Mouse (Mus musculus) forebrain, embryonic 13.5 days (tissue): ENCODE results near the gene Cacna1g. TPM values are rescaled to one million over a fixed set of nuclear protein-coding genes. Genes with fewer than 3 reads are reported as not detected.

Experiments
- ATAC-seq: fragments of 200-750 bp; cut with Nextera tagmentation; 2 replicates; pipeline ENCODE4 v1.8.0; 2017
- H3K27ac ChIP-seq: fragments of 300-500 bp; sonication (generic); 2 replicates; pipeline ENCODE4 v1.5.1; 2015; ENCODE audit warnings: inconsistent platforms, mild to moderate bottlenecking, moderate library complexity
- H3K27me3 ChIP-seq: fragments of 300-500 bp; sonication (generic); 2 replicates; pipeline ENCODE4 v1.6.1; 2015; ENCODE audit warnings: mild to moderate bottlenecking, inconsistent platforms
- H3K36me3 ChIP-seq: fragments of 300-500 bp; sonication (generic); 2 replicates; pipeline ENCODE4 v1.6.1; 2015; ENCODE audit warnings: mild to moderate bottlenecking, inconsistent platforms; ENCODE audit not compliant: poor library complexity, severe bottlenecking
- H3K4me1 ChIP-seq: fragments of 300-500 bp; sonication (generic); 2 replicates; pipeline ENCODE4 v1.6.1; 2015; ENCODE audit warnings: inconsistent platforms
- H3K4me2 ChIP-seq: fragments of 300-500 bp; sonication (generic); 2 replicates; pipeline ENCODE4 v1.6.1; 2015; ENCODE audit warnings: inconsistent platforms, mild to moderate bottlenecking, moderate library complexity
- H3K4me3 ChIP-seq: fragments of 300-500 bp; sonication (generic); 2 replicates; pipeline ENCODE4 v1.5.1; 2015; ENCODE audit warnings: mild to moderate bottlenecking, inconsistent platforms
- H3K9ac ChIP-seq: fragments of 300-500 bp; sonication (generic); 2 replicates; pipeline ENCODE4 v1.6.1; 2015; ENCODE audit warnings: mild to moderate bottlenecking, inconsistent platforms
- H3K9me3 ChIP-seq: fragments of 300-500 bp; sonication (generic); replicated peaks from 2 replicates; pipeline ENCODE4 v1.6.1; 2016; ENCODE audit warnings: inconsistent platforms
- WGBS: fragments of 180-500 bp; shearing (Covaris S2); methylation state at CpG from one replicate; pipeline ENCODE4 v1.1.7; 2015; 5-methylcytosine and 5-hydroxymethylcytosine counted together
- polyA plus RNA-seq: library from polyadenylated mRNA; unstranded; fragments of >200 nt; fragmentation: Nextera tagmentation; extraction: Ambion mirVana; gene quantifications from 2 replicates; pipeline ENCODE4 v1.2.1, GENCODE M21; 2015

Cacna1g gene
- polyA plus RNA-seq, 1 experiment from 2014 or later = 5.4 TPM

DNA sequence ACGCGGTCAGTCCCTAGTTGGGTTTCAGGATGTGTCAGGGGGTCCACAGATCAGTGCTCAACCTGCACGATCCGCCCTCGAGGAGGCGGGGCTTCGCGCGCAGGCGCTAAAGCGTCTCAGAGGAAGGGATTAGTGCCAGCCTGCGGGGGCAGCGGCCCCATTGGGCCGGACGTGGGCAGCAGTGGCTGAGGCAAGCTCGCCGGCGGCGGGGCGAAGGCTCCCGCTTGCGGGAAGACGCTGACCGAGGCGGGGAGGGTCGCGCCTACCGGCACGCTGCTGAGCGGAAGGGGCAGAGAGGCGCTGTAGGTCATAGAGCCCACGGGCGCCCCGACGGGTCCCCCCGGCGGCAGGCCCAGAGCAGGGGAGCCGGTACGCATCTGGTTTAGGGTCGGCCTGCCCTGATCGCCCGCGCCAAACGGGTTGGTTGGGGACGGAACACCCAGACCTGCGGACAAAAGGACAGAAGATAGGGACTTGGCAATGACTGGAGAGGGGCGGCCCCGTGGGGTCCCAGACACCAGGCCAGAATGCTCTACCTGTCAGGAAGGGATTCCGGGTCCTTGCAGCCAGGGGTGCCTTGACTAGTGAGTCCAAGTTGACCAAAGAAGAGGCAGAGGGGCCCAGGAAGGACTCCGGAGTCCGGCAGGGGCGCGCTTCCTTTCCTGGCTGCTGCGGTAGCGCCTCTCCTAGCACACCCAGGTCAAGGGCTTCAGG lies 17.2 kb upstream of the Cacna1g start:
- peak; percentile 75 for ATAC-seq
- WGBS = 4% methylated on average over 54 of the region's 55 CpGs
- Histone ChIP-seq H3K36me3 (no peaks in the 10 kb centered on the region), H3K9me3 (no peaks in the 10 kb centered on the region), H3K4me3 (peak overlapping the region; percentile 54), H3K27ac (no peak overlapping the region), H3K9ac (peak overlapping the region; percentile 83), H3K27me3 (peaks cover 45% of the 10 kb centered on the region), H3K4me1 (peaks cover 11% of the 10 kb centered on the region; the same call in 1 of the 2 replicates), H3K4me2 (peak overlapping the region; percentile 77)

GRCm38 (mm10) chr11:94489745-94490144 lies 15.7 kb upstream of the Cacna1g start:
- peaks cover 11% of the 10 kb centered on the region; the same call in 1 of the 2 replicates for H3K4me1 ChIP-seq
- H3K4me3 ChIP-seq = no peak overlapping the region
- H3K9me3 ChIP-seq = no peaks in the 10 kb centered on the region
- 26% methylated on average over 4 of the region's 4 CpGs for WGBS
- H3K27me3 ChIP-seq = peaks cover 49% of the 10 kb centered on the region
- no peak overlapping the region for H3K4me2 ChIP-seq
- no peak overlapping the region for H3K9ac ChIP-seq
- no peak for ATAC-seq
- H3K36me3 ChIP-seq = no peaks in the 10 kb centered on the region
- H3K27ac ChIP-seq = no peak overlapping the region

DNA sequence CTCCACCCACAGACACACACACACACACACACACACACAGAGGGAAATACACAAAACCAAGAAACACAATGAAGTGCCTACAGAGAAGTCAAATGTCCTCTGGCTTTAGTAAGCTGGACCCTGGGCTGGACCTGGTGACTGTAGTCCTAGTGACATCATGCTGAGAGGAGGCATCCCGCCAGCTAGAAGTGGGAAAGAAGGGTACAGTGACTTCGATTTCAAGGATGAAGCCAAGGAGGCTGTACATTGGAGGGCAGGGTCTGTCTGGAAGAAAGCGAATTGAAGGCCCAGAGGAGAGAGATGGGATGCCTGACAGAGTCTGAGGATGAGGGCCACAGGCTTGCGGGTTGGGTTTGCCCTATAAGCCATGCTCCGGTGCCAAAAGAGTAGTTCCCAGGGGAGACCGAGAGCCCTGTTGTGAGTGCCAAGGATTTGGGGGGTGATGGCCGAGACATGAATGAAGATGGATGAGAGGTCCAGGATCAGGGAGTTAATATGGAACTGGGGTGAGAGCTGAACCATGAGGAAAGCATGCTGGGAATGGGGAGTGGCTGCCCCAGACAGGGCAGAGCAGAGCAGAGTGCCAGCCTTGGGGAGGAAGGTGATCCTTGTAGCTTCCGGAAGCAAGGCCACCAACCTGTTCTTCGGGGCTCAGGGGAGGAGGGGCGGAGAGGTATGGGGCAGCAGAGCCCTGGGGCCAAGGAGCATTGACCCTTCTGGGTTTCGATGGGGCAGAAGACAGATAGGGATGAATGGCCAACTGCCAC lies 15.0 kb upstream of the Cacna1g start:
- H3K9ac ChIP-seq = no peak overlapping the region
- H3K27ac ChIP-seq = no peak overlapping the region
- 88% methylated on average over 11 of the region's 11 CpGs for WGBS
- peaks cover 52% of the 10 kb centered on the region for H3K27me3 ChIP-seq
- no peak for ATAC-seq
- H3K9me3 ChIP-seq = no peaks in the 10 kb centered on the region
- H3K36me3 ChIP-seq = no peaks in the 10 kb centered on the region
- no peak overlapping the region for H3K4me3 ChIP-seq
- no peak overlapping the region for H3K4me2 ChIP-seq
- peaks cover 11% of the 10 kb centered on the region; the same call in 1 of the 2 replicates for H3K4me1 ChIP-seq

GRCm38 (mm10) chr11:94486001-94486400 lies 12.0 kb upstream of the Cacna1g start, which contains the start of gene Spata20:
Spata20 (minus strand) TSS chr11:94486179.
- WGBS = 5% methylated on average over 24 of the region's 24 CpGs
- H3K9me3 ChIP-seq = no peaks in the 10 kb centered on the region
- H3K4me1 ChIP-seq = peaks cover 4% of the 10 kb centered on the region; the same call in 1 of the 2 replicates
- peak within 1 kb of the TSS; percentile 20 for H3K4me3 ChIP-seq
- no peak within 1 kb of the TSS for H3K27ac ChIP-seq
- ATAC-seq = peak; percentile 85
- no peak within 1 kb of the TSS for H3K9ac ChIP-seq
- H3K27me3 ChIP-seq = peaks cover 36% of the 10 kb centered on the region
- no peaks in the 10 kb centered on the region for H3K36me3 ChIP-seq
- H3K4me2 ChIP-seq = peak within 1 kb of the TSS; percentile 48

DNA sequence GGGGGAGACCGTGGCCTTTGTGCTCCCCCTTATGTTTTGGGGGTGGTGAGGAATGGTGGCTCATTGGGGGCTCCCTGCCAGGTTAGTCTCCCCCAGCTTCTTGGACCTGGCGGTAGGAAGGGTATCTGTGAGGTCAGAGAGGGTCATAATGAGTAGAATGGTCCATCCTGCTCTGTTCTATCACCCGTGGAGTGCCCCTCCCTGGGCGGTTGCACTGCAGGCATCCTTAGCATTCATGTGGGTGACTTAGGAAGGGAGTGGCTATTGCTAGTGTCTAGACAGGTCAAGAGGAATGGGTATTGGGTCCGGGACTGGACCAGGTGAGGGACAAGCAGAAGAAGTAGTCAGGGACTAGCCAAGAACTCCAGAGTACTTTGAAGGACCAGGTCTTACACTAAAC lies 11.2 kb upstream of the Cacna1g start:
- H3K4me2 ChIP-seq = no peak overlapping the region
- H3K36me3 ChIP-seq = no peaks in the 10 kb centered on the region
- no peak overlapping the region for H3K27ac ChIP-seq
- ATAC-seq = no peak
- no peak overlapping the region for H3K4me3 ChIP-seq
- 90% methylated on average over 5 of the region's 5 CpGs for WGBS
- no peaks in the 10 kb centered on the region for H3K9me3 ChIP-seq
- H3K27me3 ChIP-seq = peaks cover 32% of the 10 kb centered on the region
- H3K4me1 ChIP-seq = no peaks in the 10 kb centered on the region
- no peak overlapping the region for H3K9ac ChIP-seq

DNA sequence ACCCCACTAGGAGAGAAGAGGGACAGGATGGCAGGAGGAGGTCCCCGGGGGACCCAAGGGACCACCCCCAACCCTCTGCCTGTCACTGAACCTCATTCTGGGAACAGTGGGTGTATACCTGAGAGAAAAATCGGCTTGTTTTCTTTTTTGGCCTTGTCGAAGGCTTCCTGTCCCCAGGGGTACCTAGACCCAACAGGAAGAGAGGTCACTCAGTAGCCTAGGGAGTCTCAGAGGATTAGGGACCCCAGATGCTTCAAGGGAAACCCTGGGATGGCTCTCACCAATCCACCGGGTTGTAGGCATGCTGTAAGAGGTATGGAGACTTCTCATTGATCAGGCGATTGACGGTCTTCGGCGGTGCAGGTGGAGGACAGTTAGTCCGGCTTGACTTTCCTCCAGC lies 10.6 kb upstream of the Cacna1g start:
- Histone ChIP-seq H3K36me3 (no peaks in the 10 kb centered on the region), H3K4me2 (no peak overlapping the region), H3K4me1 (no peaks in the 10 kb centered on the region), H3K9me3 (no peaks in the 10 kb centered on the region), H3K9ac (no peak overlapping the region), H3K27ac (no peak overlapping the region), H3K4me3 (no peak overlapping the region), H3K27me3 (peaks cover 27% of the 10 kb centered on the region)
- no peak for ATAC-seq
- 88% methylated on average over 9 of the region's 9 CpGs for WGBS

- no peaks in the 10 kb centered on the region for H3K36me3 ChIP-seq
- H3K9me3 ChIP-seq = no peaks in the 10 kb centered on the region
- ATAC-seq = no peak
- no peaks in the 10 kb centered on the region for H3K4me1 ChIP-seq
- no peak overlapping the region for H3K4me2 ChIP-seq
- 86% methylated on average over 14 of the region's 14 CpGs for WGBS
- no peak overlapping the region for H3K4me3 ChIP-seq
- H3K27me3 ChIP-seq = peaks cover 23% of the 10 kb centered on the region
- no peak overlapping the region for H3K9ac ChIP-seq
- H3K27ac ChIP-seq = no peak overlapping the region
Measured at GRCm38 (mm10) chr11:94483921-94484320, 9.9 kb upstream of the Cacna1g start.

DNA sequence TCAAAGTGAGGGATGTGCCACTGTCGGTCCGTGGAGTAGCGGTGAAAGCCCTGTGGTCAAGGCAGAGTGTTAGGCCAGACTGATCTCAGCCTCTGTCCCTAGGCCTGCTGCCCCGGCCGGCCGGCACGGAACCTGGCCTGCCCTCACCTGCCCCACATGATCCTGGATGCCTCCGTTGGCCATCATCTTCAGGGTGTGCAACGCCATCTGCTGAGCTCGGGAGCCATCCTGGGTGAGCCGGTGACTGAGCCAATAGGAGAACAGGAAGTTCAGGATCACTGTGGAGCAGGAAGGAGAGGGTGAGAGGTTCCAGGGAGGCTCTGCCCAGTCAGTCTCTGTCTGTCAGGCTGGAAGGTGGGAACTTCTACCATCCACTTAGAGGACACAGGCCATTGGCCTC lies 9.4 kb upstream of the Cacna1g start:
- WGBS = 85% methylated on average over 11 of the region's 11 CpGs
- H3K4me2 ChIP-seq = no peak overlapping the region
- no peak for ATAC-seq
- H3K9ac ChIP-seq = no peak overlapping the region
- no peaks in the 10 kb centered on the region for H3K36me3 ChIP-seq
- H3K27me3 ChIP-seq = peaks cover 23% of the 10 kb centered on the region
- no peak overlapping the region for H3K27ac ChIP-seq
- no peaks in the 10 kb centered on the region for H3K9me3 ChIP-seq
- H3K4me1 ChIP-seq = no peaks in the 10 kb centered on the region
- no peak overlapping the region for H3K4me3 ChIP-seq

DNA sequence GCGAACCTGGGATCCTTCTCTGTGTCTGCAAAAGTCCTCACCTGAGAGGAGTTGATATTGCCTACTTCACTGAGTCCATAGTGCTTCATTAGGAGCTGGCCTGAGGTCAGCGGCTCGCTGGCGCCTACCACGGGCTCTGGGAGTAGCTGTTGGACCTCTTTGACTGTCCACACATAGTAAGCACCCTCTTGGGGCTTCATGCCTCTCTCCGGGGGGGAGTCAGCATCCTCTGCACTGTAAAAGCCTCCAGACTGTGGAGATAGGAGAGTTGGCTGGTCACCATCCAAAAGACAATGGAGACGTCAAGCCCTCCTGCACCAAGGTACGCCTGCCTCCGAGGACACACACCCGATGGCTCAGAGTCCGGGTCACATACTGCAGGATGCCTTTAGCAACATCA lies 8.7 kb upstream of the Cacna1g start:
- peaks cover 25% of the 10 kb centered on the region for H3K27me3 ChIP-seq
- no peak overlapping the region for H3K4me2 ChIP-seq
- no peaks in the 10 kb centered on the region for H3K9me3 ChIP-seq
- no peak overlapping the region for H3K9ac ChIP-seq
- no peak overlapping the region for H3K4me3 ChIP-seq
- 95% methylated on average over 11 of the region's 11 CpGs for WGBS
- no peaks in the 10 kb centered on the region for H3K36me3 ChIP-seq
- no peaks in the 10 kb centered on the region for H3K4me1 ChIP-seq
- ATAC-seq = no peak
- H3K27ac ChIP-seq = no peak overlapping the region

- WGBS = 91% methylated on average over 7 of the region's 7 CpGs
- H3K4me2 ChIP-seq = no peak overlapping the region
- no peaks in the 10 kb centered on the region for H3K9me3 ChIP-seq
- no peaks in the 10 kb centered on the region for H3K36me3 ChIP-seq
- peaks cover 25% of the 10 kb centered on the region for H3K27me3 ChIP-seq
- ATAC-seq = no peak
- no peak overlapping the region for H3K27ac ChIP-seq
- H3K4me1 ChIP-seq = no peaks in the 10 kb centered on the region
- no peak overlapping the region for H3K4me3 ChIP-seq
- no peak overlapping the region for H3K9ac ChIP-seq
Measured at GRCm38 (mm10) chr11:94481963-94482362, 8.0 kb upstream of the Cacna1g start.

GRCm38 (mm10) chr11:94480382-94480781 lies 6.4 kb upstream of the Cacna1g start:
- peaks cover 7% of the 10 kb centered on the region for H3K4me1 ChIP-seq
- no peak for ATAC-seq
- no peaks in the 10 kb centered on the region for H3K9me3 ChIP-seq
- peaks cover 38% of the 10 kb centered on the region for H3K27me3 ChIP-seq
- H3K9ac ChIP-seq = 0 out of 2 replicates have a peak overlapping the region, but pooled peaks have one; percentile 2
- H3K4me2 ChIP-seq = no peak overlapping the region
- H3K27ac ChIP-seq = no peak overlapping the region
- no peaks in the 10 kb centered on the region for H3K36me3 ChIP-seq
- WGBS = 91% methylated on average over 9 of the region's 9 CpGs
- H3K4me3 ChIP-seq = no peak overlapping the region

DNA sequence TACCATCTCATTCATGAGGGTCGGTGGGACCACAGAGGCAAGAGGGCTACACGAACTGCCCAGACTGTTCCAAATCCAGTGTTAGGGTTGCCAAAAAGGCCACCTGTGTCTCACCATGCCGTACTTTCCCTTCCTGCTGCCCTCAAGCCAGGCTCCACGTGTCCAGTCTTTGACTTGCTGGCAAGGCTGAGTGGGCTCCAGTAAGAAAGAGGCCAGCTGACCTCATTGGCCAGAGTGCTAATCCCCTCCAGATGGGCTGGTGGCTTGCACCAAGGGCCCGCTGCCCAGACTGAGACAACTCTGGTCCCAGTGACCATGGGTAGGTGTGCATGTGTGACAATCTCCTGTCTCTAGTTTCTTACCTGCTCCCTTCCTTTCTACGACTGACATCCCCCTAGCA lies 3.7 kb upstream of the Cacna1g start:
- no peak overlapping the region for H3K9ac ChIP-seq
- peaks cover 44% of the 10 kb centered on the region for H3K27me3 ChIP-seq
- peaks cover 31% of the 10 kb centered on the region for H3K4me1 ChIP-seq
- no peak overlapping the region for H3K27ac ChIP-seq
- WGBS = 73% methylated on average over 6 of the region's 6 CpGs
- H3K9me3 ChIP-seq = no peaks in the 10 kb centered on the region
- H3K4me2 ChIP-seq = no peak overlapping the region
- no peak overlapping the region for H3K4me3 ChIP-seq
- ATAC-seq = no peak
- no peaks in the 10 kb centered on the region for H3K36me3 ChIP-seq
